In the genomic region with DNA sequence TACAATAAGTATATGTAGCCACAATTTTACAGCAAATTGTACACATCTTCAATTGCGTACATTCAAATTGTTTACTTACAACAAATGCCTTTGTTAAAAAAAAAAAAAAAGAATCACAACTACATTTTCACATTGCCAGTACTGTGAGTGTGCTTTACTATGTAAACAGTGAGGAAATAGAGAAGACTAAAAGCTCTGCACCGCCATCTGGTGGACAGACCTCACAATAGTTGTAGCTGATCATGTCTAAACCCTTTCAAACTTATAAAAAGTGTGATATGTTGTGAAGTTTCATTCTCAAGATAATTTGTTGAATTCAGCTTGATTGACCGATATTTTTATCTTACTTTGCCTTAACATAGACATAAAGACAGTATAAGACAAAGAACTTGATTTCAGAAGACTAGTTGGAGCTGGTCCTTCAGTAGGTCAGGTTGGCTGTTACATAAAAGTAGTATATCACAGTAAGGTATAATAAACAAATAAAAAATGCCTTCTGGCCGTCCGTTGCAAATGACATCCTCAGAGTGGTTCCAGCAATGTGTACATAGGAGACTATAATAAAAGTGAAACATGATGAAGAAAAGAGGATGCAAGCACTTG, we compare ENCODE assay signal across 9 mouse cellular contexts. TPM values are rescaled to one million over a fixed set of nuclear protein-coding genes. Genes with fewer than 3 reads are reported as not detected.
DNase-seq lines count a peak whose midpoint lies in the region; ATAC-seq and TF ChIP-seq lines count a peak whose summit lies in the region.
"Had no signal": no experiment of that assay in that cellular context is flagged by ENCODE, and none has a peak within 500 bp of the region (broad histone marks: within the 10 kb centered on the region; RNA-seq: fewer than 3 reads in every experiment).

No protein-coding gene starts in this region.

- H3K4me3 ChIP-seq in forebrain, embryonic 15.5 days, result no peak overlapping the region
- no peak overlapping the region for H3K4me3 ChIP-seq in kidney, embryonic 15.5 days (replicated peaks)
- H3K4me3 ChIP-seq in limb, embryonic 14.5 days (replicated peaks; ENCODE audit: low read length), result no peak overlapping the region
- H3K4me3 ChIP-seq: heart, embryonic 13.5 days had no signal

- H3K27me3 ChIP-seq in forebrain, embryonic 15.5 days, result no peaks in the 10 kb centered on the region
- no peaks in the 10 kb centered on the region for H3K27me3 ChIP-seq in kidney, embryonic 15.5 days
- no peaks in the 10 kb centered on the region for H3K27me3 ChIP-seq in limb, embryonic 14.5 days (ENCODE audit: control insufficient read depth, insufficient read depth, low read length)
- H3K27me3 ChIP-seq: heart, embryonic 13.5 days had no signal

- H3K4me1 ChIP-seq in forebrain, embryonic 15.5 days, result no peaks in the 10 kb centered on the region
- no peaks in the 10 kb centered on the region for H3K4me1 ChIP-seq in kidney, embryonic 15.5 days
- H3K4me1 ChIP-seq in limb, embryonic 14.5 days (ENCODE audit: control insufficient read depth, insufficient read depth, low read length), result no peaks in the 10 kb centered on the region
- H3K4me1 ChIP-seq: heart, embryonic 13.5 days had no signal

- WGBS in forebrain, embryonic 15.5 days, result 26% methylated on average over 5 of the region's 5 CpGs
- 17% methylated on average over 5 of the region's 5 CpGs for WGBS in kidney, embryonic 15.5 days
- WGBS in limb, embryonic 14.5 days, result 17% methylated on average over 5 of the region's 5 CpGs

- H3K4me2 ChIP-seq in forebrain, embryonic 15.5 days (replicated peaks), result no peak overlapping the region
- H3K4me2 ChIP-seq in kidney, embryonic 15.5 days, result no peak overlapping the region
- H3K4me2 ChIP-seq in limb, embryonic 14.5 days (replicated peaks; ENCODE audit: low read depth, low read length, severe bottlenecking), result no peak overlapping the region
- H3K4me2 ChIP-seq: heart, embryonic 13.5 days had no signal

- H3K27ac ChIP-seq in forebrain, embryonic 15.5 days (replicated peaks), result no peak overlapping the region
- no peak overlapping the region for H3K27ac ChIP-seq in kidney, embryonic 15.5 days
- H3K27ac ChIP-seq in limb, embryonic 14.5 days (replicated peaks; ENCODE audit: low read depth, low read length), result no peak overlapping the region
- H3K27ac ChIP-seq: heart, embryonic 13.5 days had no signal

- TF ChIP-seq POLR2A in limb, embryonic 14.5 days (IDR thresholded peaks at IDR 0.05; ENCODE audit: borderline replicate concordance, extremely low read depth, insufficient read depth, insufficient read length), result no peak

- no peak overlapping the region for H3K9ac ChIP-seq in forebrain, embryonic 15.5 days (replicated peaks)
- H3K9ac ChIP-seq in kidney, embryonic 15.5 days, result no peak overlapping the region
- no peak overlapping the region for H3K9ac ChIP-seq in limb, embryonic 14.5 days (ENCODE audit: low read depth, low read length, severe bottlenecking)
- H3K9ac ChIP-seq: heart, embryonic 13.5 days had no signal

- DNase-seq in urinary bladder, postnatal 14 days (ENCODE audit: low spot score), result peak; percentile 55
- no peak for DNase-seq in urinary bladder, postnatal 10 days (ENCODE audit: low spot score)
- DNase-seq in c-Kit-negative CD71-positive TER-119-positive erythroid progenitor cells, embryonic 14.5 days (ENCODE audit: low read depth, low spot score), result peak; percentile 5
- peak; percentile 88 for DNase-seq in limb, embryonic 14.5 days (ENCODE audit: low spot score)
- peak; percentile 15 for DNase-seq in retina, adult 2 months (ENCODE audit: low read depth, low spot score)
- DNase-seq in spleen, adult 12 weeks (ENCODE audit: low spot score), result no peak

- ATAC-seq in forebrain, embryonic 15.5 days (replicated peaks), result peak; percentile 87
- peak; percentile 77; the same call in 1 of the 2 replicates for ATAC-seq in kidney, embryonic 15.5 days (replicated peaks; ENCODE audit: low FRiP score)
- ATAC-seq in limb, embryonic 14.5 days (ENCODE audit: low FRiP score, low read depth), result no peak

- no peaks in the 10 kb centered on the region for H3K36me3 ChIP-seq in forebrain, embryonic 15.5 days
- H3K36me3 ChIP-seq in kidney, embryonic 15.5 days, result no peaks in the 10 kb centered on the region
- no peaks in the 10 kb centered on the region for H3K36me3 ChIP-seq in limb, embryonic 14.5 days (ENCODE audit: control insufficient read depth, insufficient read depth, low read length)
- H3K36me3 ChIP-seq: heart, embryonic 13.5 days had no signal

- no peaks in the 10 kb centered on the region for H3K9me3 ChIP-seq in forebrain, embryonic 15.5 days
- no peaks in the 10 kb centered on the region for H3K9me3 ChIP-seq in kidney, embryonic 15.5 days (replicated peaks)
- no peaks in the 10 kb centered on the region for H3K9me3 ChIP-seq in limb, embryonic 14.5 days (ENCODE audit: control insufficient read depth, low read length)
- H3K9me3 ChIP-seq: heart, embryonic 13.5 days had no signal

RNA-seq across cellular contexts. Expression of a gene that starts 21.9 kb away (rescaled TPM):
- polyA plus RNA-seq in forebrain, embryonic 15.5 days (2015; fragmentation: Nextera tagmentation; extraction: Ambion mirVana), result not detected in 2 replicates
- polyA plus RNA-seq in kidney, embryonic 15.5 days (2015; fragmentation: Nextera tagmentation; extraction: Ambion mirVana), result not detected in 2 replicates
- not detected in 2 replicates for polyA plus RNA-seq in limb, embryonic 14.5 days (2012; rRNA removed)
- polyA plus RNA-seq in limb, embryonic 14.5 days (2014; fragmentation: Nextera tagmentation; extraction: Ambion mirVana), result not detected in 2 replicates
- polyA plus RNA-seq: heart, embryonic 13.5 days had no signal

RNA-seq across cellular contexts. Expression of a gene that starts 22.2 kb away (rescaled TPM):
- polyA plus RNA-seq in forebrain, embryonic 15.5 days (2015; fragmentation: Nextera tagmentation; extraction: Ambion mirVana), result not detected in 2 replicates
- not detected in 2 replicates for polyA plus RNA-seq in kidney, embryonic 15.5 days (2015; fragmentation: Nextera tagmentation; extraction: Ambion mirVana)
- polyA plus RNA-seq in limb, embryonic 14.5 days (2012; rRNA removed), result not detected in 2 replicates
- not detected in 2 replicates for polyA plus RNA-seq in limb, embryonic 14.5 days (2014; fragmentation: Nextera tagmentation; extraction: Ambion mirVana)
- polyA plus RNA-seq: heart, embryonic 13.5 days had no signal

RNA-seq across cellular contexts. Expression of a gene that starts 36.9 kb away (rescaled TPM):
- polyA plus RNA-seq in forebrain, embryonic 15.5 days (2015; fragmentation: Nextera tagmentation; extraction: Ambion mirVana), result not detected in 2 replicates
- polyA plus RNA-seq in kidney, embryonic 15.5 days (2015; fragmentation: Nextera tagmentation; extraction: Ambion mirVana), result not detected in 2 replicates
- polyA plus RNA-seq in limb, embryonic 14.5 days (2012; rRNA removed), result not detected in 2 replicates
- polyA plus RNA-seq in limb, embryonic 14.5 days (2014; fragmentation: Nextera tagmentation; extraction: Ambion mirVana), result not detected in 2 replicates
- polyA plus RNA-seq: heart, embryonic 13.5 days had no signal

Comparison
In these comparisons a context has a peak if more than half of its experiments do, and no peak if none do; other contexts are left out.
1. DNase-seq: peak in urinary bladder, postnatal 14 days (single experiment), c-Kit-negative CD71-positive TER-119-positive erythroid progenitor cells, embryonic 14.5 days (single experiment), limb, embryonic 14.5 days (single experiment) and retina, adult 2 months (single experiment); none in urinary bladder, postnatal 10 days (single experiment) and spleen, adult 12 weeks (single experiment).